21 mouse cellular contexts compared by ENCODE assay signal in genomic region chr5:75954778-75955330, GRCm38 (mm10). TPM values are rescaled to one million over a fixed set of nuclear protein-coding genes. Genes with fewer than 3 reads are reported as not detected.
DNase-seq lines count a peak whose midpoint lies in the region.
"Had no signal": no experiment of that assay in that cellular context is flagged by ENCODE, and none has a peak within 500 bp of the region (broad histone marks: within the 10 kb centered on the region; RNA-seq: fewer than 3 reads in every experiment).

No protein-coding gene starts in this region.

- no peak overlapping the region for H3K4me3 ChIP-seq in brown adipose tissue, adult 24 weeks (ENCODE audit: insufficient read depth, low read depth, low read length)
- H3K4me3 ChIP-seq: forebrain, embryonic 15.5 days; limb, embryonic 12.5 days; liver, embryonic 12.5 days had no signal

- intact Hi-C loops in left cerebral cortex, postnatal 4 days (cut with DNase I) = no loop called here

- DNase-seq in heart, adult 11 months = peak; percentile 71
- DNase-seq in heart, adult 18-20 months = no peak
- peak; percentile 69 for DNase-seq in left cerebral cortex, postnatal 4 days
- DNase-seq in left cerebral cortex, adult 9 months (ENCODE audit: low spot score in 2 of 2) = no peak
- peak; percentile 21 to 63 for DNase-seq in layer of hippocampus, postnatal 14 days (ENCODE audit: low spot score in 2 of 2)
- no peak for DNase-seq in yolk sac, embryonic 10.5 days (ENCODE audit: low spot score)
- DNase-seq in T-cell, adult 2 months (ENCODE audit: low spot score) = no peak
- DNase-seq: cerebellum, adult 9-10 months; embryo, embryonic 11 days; gastrocnemius, postnatal 36 days; heart, postnatal 10 days; kidney, postnatal 10 days; lung, adult 2 months; right cerebral cortex, postnatal 25 days had no signal

- peaks cover 15% of the 10 kb centered on the region for H3K4me1 ChIP-seq in brown adipose tissue, adult 24 weeks (ENCODE audit: control insufficient read depth, insufficient read depth, insufficient read length, low read length)
- H3K4me1 ChIP-seq: forebrain, embryonic 15.5 days; limb, embryonic 12.5 days had no signal

- H3K27ac ChIP-seq in brown adipose tissue, adult 24 weeks (replicated peaks; ENCODE audit: low read depth, low read length) = peak overlapping the region; percentile 54; the same call in 1 of the 2 replicates
- H3K27ac ChIP-seq: forebrain, embryonic 15.5 days; hindbrain, embryonic 14.5 days; limb, embryonic 12.5 days; liver, embryonic 12.5 days had no signal

RNA-seq across cellular contexts. Expression of gene Kdr, which starts 23.4 kb away (rescaled TPM):
- total RNA-seq in heart, adult 18-20 months (2021) = 10 to 100 TPM; 48.5 to 69.9 TPM
- total RNA-seq in left cerebral cortex, postnatal 4 days (2021) = 10 to 100 TPM; 27.7 to 28.4 TPM
- polyA plus RNA-seq in brown adipose tissue, adult 24 weeks (2012; ENCODE audit: insufficient read depth, insufficient read length, missing spikeins) = 22.0 and 39.9 TPM in 2 replicates
- total RNA-seq in layer of hippocampus, postnatal 14 days (2021) = 10 to 100 TPM; 18.8 to 19.7 TPM
- total RNA-seq: CH12.LX, MEL had no signal

Comparison
In these comparisons a context has a peak if more than half of its experiments do, and no peak if none do; other contexts are left out.
1. DNase-seq: peak in heart, adult 11 months (single experiment), left cerebral cortex, postnatal 4 days (single experiment) and layer of hippocampus, postnatal 14 days (2 of 2); none in heart, adult 18-20 months (0 of 2), left cerebral cortex, adult 9 months (0 of 2), yolk sac, embryonic 10.5 days (single experiment) and T-cell, adult 2 months (single experiment).